Mouse (Mus musculus): Measurements from ENCODE around the gene Tmem108. TPM values are rescaled to one million over a fixed set of nuclear protein-coding genes. Genes with fewer than 3 reads are reported as not detected.

The Tmem108 gene
- polyA plus RNA-seq, 1 experiment from 2014 or later = 88.6 TPM

DNA sequence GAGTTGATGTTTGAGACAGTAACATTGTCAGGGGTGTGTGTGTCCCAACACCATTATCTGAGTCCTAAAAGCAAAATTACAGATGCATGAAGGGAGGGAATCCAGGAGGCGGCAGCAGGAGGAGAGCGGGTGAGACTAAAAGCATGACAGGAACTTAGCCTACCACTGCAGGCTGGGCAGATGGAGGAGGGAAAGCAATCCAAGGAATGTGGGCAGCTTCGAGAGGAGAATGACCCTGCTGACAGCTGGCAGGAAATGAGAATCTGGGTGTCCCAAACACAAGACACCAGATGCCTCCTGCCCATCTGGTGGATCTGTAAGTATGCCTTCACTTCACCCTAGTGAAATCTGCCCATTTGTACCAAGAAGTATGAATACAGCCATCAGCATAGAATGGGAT lies 51.9 kb downstream of the Tmem108 start:
- no peak for ATAC-seq
- no peaks in the 10 kb centered on the region for H3K27me3 ChIP-seq (replicated peaks; ENCODE audit: control insufficient read depth, insufficient read depth, low read length)
- H3K9ac ChIP-seq (replicated peaks; ENCODE audit: low read depth, low read length) = no peak overlapping the region
- no peak overlapping the region for H3K27ac ChIP-seq (ENCODE audit: low read length)
- no peak overlapping the region for H3K4me2 ChIP-seq (ENCODE audit: low read length)
- no peak overlapping the region for H3K4me3 ChIP-seq (replicated peaks; ENCODE audit: low read length)
- H3K36me3 ChIP-seq (ENCODE audit: control insufficient read depth, insufficient read depth) = no peaks in the 10 kb centered on the region
- H3K9me3 ChIP-seq (ENCODE audit: control insufficient read depth, low read length) = no peaks in the 10 kb centered on the region
- WGBS = 73% methylated on average over 3 of the region's 3 CpGs
- H3K4me1 ChIP-seq (replicated peaks; ENCODE audit: control insufficient read depth, insufficient read depth, low read length) = peaks cover 5% of the 10 kb centered on the region

DNA sequence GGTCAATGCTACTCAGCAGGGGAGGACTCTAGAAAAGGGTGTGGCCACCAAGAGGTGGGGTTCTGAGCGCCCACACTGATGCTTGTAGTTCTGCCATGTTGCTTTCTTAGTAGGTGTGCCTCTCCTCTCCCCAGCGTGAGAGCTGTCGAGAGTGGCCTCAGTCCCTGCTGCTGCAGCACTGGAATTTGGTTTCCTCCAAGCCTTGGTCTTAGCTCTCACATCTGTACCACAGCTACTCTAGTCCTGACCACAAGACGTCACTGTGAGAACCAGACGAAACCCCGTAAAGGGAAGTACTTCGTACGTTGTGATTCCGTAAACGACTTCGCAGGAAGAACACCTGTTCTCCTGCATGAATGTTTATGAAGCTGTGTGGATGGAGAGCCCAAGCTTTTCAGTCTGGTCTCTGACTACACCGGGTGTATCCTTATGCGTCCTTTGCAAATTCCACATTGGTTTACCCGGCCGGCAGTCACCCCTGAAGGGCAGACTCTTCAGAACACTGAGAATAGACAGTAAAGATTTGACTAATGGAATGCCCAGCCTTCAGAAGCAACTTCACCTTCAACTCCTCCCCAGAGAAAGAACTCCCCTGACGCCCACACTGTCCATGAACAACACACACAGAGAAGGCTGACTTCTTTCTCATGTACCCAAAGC lies 53.0 kb downstream of the Tmem108 start:
- no peaks in the 10 kb centered on the region for H3K9me3 ChIP-seq (ENCODE audit: control insufficient read depth, low read length)
- peaks cover 5% of the 10 kb centered on the region for H3K4me1 ChIP-seq (replicated peaks; ENCODE audit: control insufficient read depth, insufficient read depth, low read length)
- no peak overlapping the region for H3K4me2 ChIP-seq (ENCODE audit: low read length)
- WGBS = 87% methylated on average over 16 of the region's 16 CpGs
- H3K27me3 ChIP-seq (replicated peaks; ENCODE audit: control insufficient read depth, insufficient read depth, low read length) = no peaks in the 10 kb centered on the region
- no peak for ATAC-seq
- H3K4me3 ChIP-seq (replicated peaks; ENCODE audit: low read length) = no peak overlapping the region
- H3K9ac ChIP-seq (replicated peaks; ENCODE audit: low read depth, low read length) = no peak overlapping the region
- no peaks in the 10 kb centered on the region for H3K36me3 ChIP-seq (ENCODE audit: control insufficient read depth, insufficient read depth)
- no peak overlapping the region for H3K27ac ChIP-seq (ENCODE audit: low read length)

DNA sequence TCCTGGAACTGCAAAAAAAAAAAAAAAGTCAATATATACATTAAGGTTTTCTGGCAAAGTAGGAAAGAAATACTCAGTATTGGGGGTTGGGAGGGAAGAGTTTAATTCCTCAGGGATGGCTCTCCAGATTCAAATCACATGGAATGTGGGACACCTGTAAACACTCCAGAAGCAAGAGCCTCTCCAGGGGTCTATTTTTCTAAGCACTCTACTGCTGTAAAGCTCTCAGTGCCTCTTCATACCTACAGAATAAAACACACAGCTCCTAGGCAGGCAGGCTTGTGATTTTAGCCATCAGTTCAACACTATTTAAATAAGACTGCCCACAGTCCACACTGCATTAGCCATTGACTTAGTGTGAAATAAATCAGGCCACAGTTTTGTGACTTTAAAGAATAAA lies 53.8 kb downstream of the Tmem108 start:
- H3K27me3 ChIP-seq (replicated peaks; ENCODE audit: control insufficient read depth, insufficient read depth, low read length) = no peaks in the 10 kb centered on the region
- no peak overlapping the region for H3K4me3 ChIP-seq (replicated peaks; ENCODE audit: low read length)
- no peak for ATAC-seq

DNA sequence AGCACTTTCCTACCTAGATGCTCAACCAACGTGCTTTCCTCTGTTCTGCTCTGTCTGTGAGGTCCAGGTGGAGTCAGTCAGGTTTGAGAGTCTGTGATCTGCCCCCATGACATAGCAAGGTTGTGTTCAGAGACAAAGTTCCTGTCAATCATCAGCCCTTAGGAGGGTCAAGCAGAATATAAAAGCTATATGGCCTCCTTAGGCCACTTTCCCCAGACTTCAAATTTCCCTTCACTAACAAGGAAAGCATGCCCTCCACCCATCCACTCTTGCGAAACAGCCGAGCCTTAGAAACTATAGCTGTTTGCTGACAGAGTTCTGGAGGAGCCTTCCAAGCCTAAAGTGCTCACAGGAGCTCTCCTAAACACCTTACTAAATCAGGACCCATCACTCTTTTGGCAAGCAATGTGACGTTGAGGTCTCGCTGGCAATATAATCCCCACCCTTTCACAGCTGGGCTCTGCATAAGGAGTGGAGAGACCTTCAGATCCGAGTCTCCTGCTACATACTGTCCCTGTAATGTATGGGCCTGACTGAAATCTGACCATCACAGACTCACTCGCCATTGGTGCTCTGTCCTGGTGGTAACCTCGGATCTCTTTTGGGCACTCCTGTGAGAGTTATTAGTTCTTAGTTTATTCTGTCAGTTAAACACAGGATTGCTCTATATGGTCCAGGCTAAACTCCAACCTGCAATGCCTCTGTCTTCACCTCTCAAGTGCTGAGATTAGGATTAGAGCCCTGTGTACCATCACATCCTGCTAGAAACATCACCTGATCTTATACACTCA lies 54.4 kb downstream of the Tmem108 start:
- Histone ChIP-seq H3K9me3 (ENCODE audit: control insufficient read depth, low read length) (no peaks in the 10 kb centered on the region), H3K4me1 (replicated peaks; ENCODE audit: control insufficient read depth, insufficient read depth, low read length) (peaks cover 3% of the 10 kb centered on the region), H3K36me3 (ENCODE audit: control insufficient read depth, insufficient read depth) (no peaks in the 10 kb centered on the region), H3K4me2 (ENCODE audit: low read length) (no peak overlapping the region), H3K9ac (replicated peaks; ENCODE audit: low read depth, low read length) (no peak overlapping the region), H3K27ac (ENCODE audit: low read length) (no peak overlapping the region), H3K27me3 (replicated peaks; ENCODE audit: control insufficient read depth, insufficient read depth, low read length) (no peaks in the 10 kb centered on the region), H3K4me3 (replicated peaks; ENCODE audit: low read length) (no peak overlapping the region)
- WGBS = 85% methylated on average over 8 of the region's 8 CpGs
- no peak for ATAC-seq

More for the DNA sequence above, 53.8 kb downstream of the Tmem108 start:
- Histone ChIP-seq H3K4me2 (ENCODE audit: low read length) (no peak overlapping the region), H3K4me1 (replicated peaks; ENCODE audit: control insufficient read depth, insufficient read depth, low read length) (peaks cover 5% of the 10 kb centered on the region), H3K36me3 (ENCODE audit: control insufficient read depth, insufficient read depth) (no peaks in the 10 kb centered on the region), H3K9me3 (ENCODE audit: control insufficient read depth, low read length) (no peaks in the 10 kb centered on the region), H3K9ac (replicated peaks; ENCODE audit: low read depth, low read length) (no peak overlapping the region), H3K27ac (ENCODE audit: low read length) (no peak overlapping the region)

DNA sequence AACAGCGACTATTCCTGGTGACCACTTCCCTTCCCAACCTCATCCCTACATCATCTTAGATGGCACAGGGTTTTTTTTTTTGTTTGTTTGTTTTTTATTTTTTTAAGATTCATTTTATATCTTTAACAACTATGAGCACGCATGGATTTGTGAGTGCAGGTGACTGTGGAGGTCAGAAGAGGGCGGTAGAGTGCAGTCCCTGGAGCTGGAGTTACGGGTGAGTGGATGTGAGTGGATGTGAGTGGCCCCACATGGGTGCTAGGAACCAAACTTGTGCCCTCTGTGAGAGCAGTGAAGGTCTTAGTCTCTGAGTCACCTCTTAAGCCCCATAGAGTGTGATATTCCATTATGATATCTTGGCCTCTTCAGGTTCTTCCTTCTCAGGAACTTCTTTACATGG lies 55.9 kb downstream of the Tmem108 start:
- Histone ChIP-seq H3K27me3 (replicated peaks; ENCODE audit: control insufficient read depth, insufficient read depth, low read length) (no peaks in the 10 kb centered on the region), H3K4me2 (ENCODE audit: low read length) (no peak overlapping the region), H3K36me3 (ENCODE audit: control insufficient read depth, insufficient read depth) (no peaks in the 10 kb centered on the region), H3K4me1 (replicated peaks; ENCODE audit: control insufficient read depth, insufficient read depth, low read length) (peaks cover 4% of the 10 kb centered on the region; the same call in 1 of the 2 replicates), H3K27ac (ENCODE audit: low read length) (no peak overlapping the region), H3K9me3 (ENCODE audit: control insufficient read depth, low read length) (no peaks in the 10 kb centered on the region), H3K4me3 (replicated peaks; ENCODE audit: low read length) (no peak overlapping the region), H3K9ac (replicated peaks; ENCODE audit: low read depth, low read length) (no peak overlapping the region)
- ATAC-seq = no peak
- WGBS = 93% methylated on average over 4 of the region's 4 CpGs

DNA sequence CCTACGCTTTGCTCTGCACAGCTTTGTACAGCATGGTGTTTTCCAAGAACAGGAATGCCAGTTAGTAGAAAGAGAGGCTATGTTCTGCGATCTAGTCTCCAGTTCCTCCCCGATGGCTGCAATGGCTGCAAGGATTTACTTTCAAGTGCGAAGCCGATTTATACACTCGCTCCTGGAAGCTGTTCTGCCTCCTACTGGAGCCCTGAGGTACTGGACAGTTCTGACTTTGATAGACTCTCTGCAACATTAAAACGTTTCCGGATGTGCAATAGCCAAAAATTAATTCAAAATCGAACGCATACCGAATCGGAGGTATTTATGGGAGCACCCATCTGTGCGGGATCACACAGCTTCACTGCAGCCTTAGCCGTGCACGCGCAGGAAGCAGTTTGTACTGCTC lies 58.6 kb downstream of the Tmem108 start:
- Histone ChIP-seq H3K27ac (ENCODE audit: low read length) (no peak overlapping the region), H3K4me2 (ENCODE audit: low read length) (no peak overlapping the region), H3K27me3 (replicated peaks; ENCODE audit: control insufficient read depth, insufficient read depth, low read length) (no peaks in the 10 kb centered on the region), H3K36me3 (ENCODE audit: control insufficient read depth, insufficient read depth) (no peaks in the 10 kb centered on the region), H3K9ac (replicated peaks; ENCODE audit: low read depth, low read length) (no peak overlapping the region), H3K4me1 (replicated peaks; ENCODE audit: control insufficient read depth, insufficient read depth, low read length) (peaks cover 4% of the 10 kb centered on the region), H3K9me3 (ENCODE audit: control insufficient read depth, low read length) (no peaks in the 10 kb centered on the region), H3K4me3 (replicated peaks; ENCODE audit: low read length) (no peak overlapping the region)
- no peak for ATAC-seq
- 80% methylated on average over 16 of the region's 16 CpGs for WGBS

DNA sequence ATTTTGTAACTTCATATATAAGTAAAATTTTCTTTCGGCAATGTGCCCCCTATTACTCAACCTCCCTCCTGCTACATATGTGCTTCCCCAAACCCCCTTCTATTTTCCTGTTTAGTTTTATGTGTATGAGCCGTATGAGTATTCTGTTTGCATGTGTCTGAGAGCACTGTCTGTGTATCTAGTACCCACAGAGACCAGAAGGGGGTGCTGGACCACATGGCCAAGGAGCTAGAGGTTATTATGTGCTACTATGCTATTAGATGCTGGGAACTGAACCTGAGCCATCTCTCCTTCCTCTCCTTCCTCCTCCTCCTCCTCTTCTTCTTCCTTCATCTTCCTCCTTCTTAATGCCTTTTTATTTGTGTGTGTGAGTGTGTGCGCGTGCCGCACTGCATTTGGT lies 59.2 kb downstream of the Tmem108 start:
- no peak overlapping the region for H3K9ac ChIP-seq (replicated peaks; ENCODE audit: low read depth, low read length)
- no peak overlapping the region for H3K4me3 ChIP-seq (replicated peaks; ENCODE audit: low read length)
- H3K27me3 ChIP-seq (replicated peaks; ENCODE audit: control insufficient read depth, insufficient read depth, low read length) = no peaks in the 10 kb centered on the region
- H3K4me2 ChIP-seq (ENCODE audit: low read length) = no peak overlapping the region
- no peak overlapping the region for H3K27ac ChIP-seq (ENCODE audit: low read length)
- 78% methylated on average over 5 of the region's 5 CpGs for WGBS
- H3K4me1 ChIP-seq (replicated peaks; ENCODE audit: control insufficient read depth, insufficient read depth, low read length) = peaks cover 6% of the 10 kb centered on the region
- no peaks in the 10 kb centered on the region for H3K9me3 ChIP-seq (ENCODE audit: control insufficient read depth, low read length)
- ATAC-seq = no peak
- H3K36me3 ChIP-seq (ENCODE audit: control insufficient read depth, insufficient read depth) = no peaks in the 10 kb centered on the region

DNA sequence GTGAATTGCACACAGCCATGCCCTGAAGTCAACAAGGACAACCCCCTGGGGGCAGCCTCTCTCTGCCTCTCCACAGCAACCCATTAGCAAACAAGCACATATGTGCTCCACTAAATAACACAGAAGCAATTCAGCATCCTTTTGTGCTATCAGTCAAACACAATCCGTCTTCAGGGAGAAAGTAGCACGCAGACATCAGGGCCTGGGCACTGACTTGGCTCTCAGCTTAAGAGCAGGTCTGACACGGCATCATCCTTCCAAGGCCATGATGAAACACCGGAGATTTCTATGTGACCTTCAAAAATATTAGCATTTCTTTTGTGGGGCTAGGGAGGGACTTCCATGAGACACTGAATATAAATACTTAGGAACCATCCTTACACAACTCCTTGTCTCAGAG lies 60.2 kb downstream of the Tmem108 start:
- Histone ChIP-seq H3K36me3 (ENCODE audit: control insufficient read depth, insufficient read depth) (no peaks in the 10 kb centered on the region), H3K4me3 (replicated peaks; ENCODE audit: low read length) (no peak overlapping the region), H3K27me3 (replicated peaks; ENCODE audit: control insufficient read depth, insufficient read depth, low read length) (no peaks in the 10 kb centered on the region), H3K27ac (ENCODE audit: low read length) (no peak overlapping the region), H3K9me3 (ENCODE audit: control insufficient read depth, low read length) (no peaks in the 10 kb centered on the region), H3K4me1 (replicated peaks; ENCODE audit: control insufficient read depth, insufficient read depth, low read length) (peaks cover 15% of the 10 kb centered on the region), H3K9ac (replicated peaks; ENCODE audit: low read depth, low read length) (no peak overlapping the region), H3K4me2 (ENCODE audit: low read length) (no peak overlapping the region)
- no peak for ATAC-seq
- WGBS = 60% methylated on average over 4 of the region's 4 CpGs

DNA sequence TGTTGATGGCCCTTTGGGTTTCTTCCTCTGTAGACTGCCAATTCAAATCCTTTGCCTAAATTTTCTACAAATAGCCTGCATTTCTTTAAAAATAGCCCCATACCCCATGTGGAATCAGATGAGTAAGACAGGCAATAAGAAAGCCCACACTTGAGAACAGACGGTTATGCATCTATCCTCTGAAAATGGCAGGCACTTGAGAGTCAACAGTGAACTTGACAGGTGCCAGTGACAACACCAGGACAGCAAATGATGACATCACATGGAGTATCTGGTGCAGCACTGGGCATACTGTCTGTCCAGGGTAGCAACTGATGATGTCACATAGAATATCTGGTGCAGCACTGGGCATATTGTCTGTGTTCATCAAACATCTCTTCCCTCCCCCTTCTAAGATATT lies 61.4 kb downstream of the Tmem108 start:
- H3K27me3 ChIP-seq (replicated peaks; ENCODE audit: control insufficient read depth, insufficient read depth, low read length) = no peaks in the 10 kb centered on the region
- H3K4me1 ChIP-seq (replicated peaks; ENCODE audit: control insufficient read depth, insufficient read depth, low read length) = peaks cover 18% of the 10 kb centered on the region
- no peak overlapping the region for H3K4me3 ChIP-seq (replicated peaks; ENCODE audit: low read length)
- WGBS = 76% methylated on average over 1 of the region's 1 CpGs
- H3K27ac ChIP-seq (ENCODE audit: low read length) = no peak overlapping the region
- H3K9me3 ChIP-seq (ENCODE audit: control insufficient read depth, low read length) = no peaks in the 10 kb centered on the region
- ATAC-seq = no peak
- no peak overlapping the region for H3K9ac ChIP-seq (replicated peaks; ENCODE audit: low read depth, low read length)
- no peaks in the 10 kb centered on the region for H3K36me3 ChIP-seq (ENCODE audit: control insufficient read depth, insufficient read depth)
- no peak overlapping the region for H3K4me2 ChIP-seq (ENCODE audit: low read length)

Measured in forebrain, embryonic 16.5 days (tissue).